Mouse (Mus musculus) thymus, postnatal 10 days (tissue): Measurements from ENCODE around the gene Mysm1.

ENCODE experiments used
- DNase-seq, 2 experiments: peaks; one replicate each; pipeline ENCODE4 v3.0.0; 2021; ENCODE audit warnings: low spot score in 2 of 2

Gene Mysm1

DNA sequence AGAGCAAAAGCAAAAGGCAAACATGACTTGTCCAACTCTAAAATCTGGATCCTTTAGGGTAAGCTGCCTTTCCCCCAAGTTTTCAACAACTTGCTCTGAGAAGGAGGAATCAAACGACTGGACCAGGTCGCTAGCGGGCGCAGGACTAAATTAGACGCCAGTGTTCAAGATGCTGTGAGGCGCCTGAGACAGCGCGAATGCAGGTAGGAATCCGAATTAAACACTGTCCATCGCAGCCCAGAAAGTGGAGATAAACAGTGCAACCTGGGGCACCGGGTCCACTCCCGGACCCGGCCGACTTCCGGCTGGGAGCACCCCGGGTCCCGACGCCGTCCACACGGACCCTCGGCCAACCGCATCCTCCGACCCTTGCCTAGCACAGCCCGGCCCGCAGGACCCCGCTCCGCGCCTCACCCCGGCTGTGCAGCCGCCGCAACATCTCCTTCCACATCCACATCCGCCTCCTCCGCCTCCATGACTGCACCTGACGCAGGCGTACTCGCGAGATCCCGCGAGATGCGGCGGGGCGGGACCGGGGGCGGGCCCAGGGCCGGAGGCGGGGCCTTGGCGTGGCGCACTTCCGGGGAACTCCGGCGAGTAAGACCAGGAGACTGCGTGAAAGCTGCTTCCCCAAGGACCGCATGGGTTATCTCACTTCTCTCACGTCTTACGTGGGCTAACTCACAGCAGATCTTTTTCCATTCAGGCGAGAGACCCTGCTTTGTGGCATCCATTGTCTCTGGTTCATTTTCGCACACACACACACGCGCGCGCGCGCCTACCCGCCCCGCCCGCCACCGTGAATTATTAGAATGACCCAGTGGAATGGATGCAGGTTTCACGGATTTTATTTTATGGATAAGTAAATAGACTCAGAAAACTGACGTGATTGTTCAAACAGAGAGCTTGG is at the start of gene Mysm1:
Gene Mysm1, minus strand, starts transcription at position 511 of the 910 bp plus-strand sequence.
- DNase-seq = peak; percentile 91 to 95

DNA sequence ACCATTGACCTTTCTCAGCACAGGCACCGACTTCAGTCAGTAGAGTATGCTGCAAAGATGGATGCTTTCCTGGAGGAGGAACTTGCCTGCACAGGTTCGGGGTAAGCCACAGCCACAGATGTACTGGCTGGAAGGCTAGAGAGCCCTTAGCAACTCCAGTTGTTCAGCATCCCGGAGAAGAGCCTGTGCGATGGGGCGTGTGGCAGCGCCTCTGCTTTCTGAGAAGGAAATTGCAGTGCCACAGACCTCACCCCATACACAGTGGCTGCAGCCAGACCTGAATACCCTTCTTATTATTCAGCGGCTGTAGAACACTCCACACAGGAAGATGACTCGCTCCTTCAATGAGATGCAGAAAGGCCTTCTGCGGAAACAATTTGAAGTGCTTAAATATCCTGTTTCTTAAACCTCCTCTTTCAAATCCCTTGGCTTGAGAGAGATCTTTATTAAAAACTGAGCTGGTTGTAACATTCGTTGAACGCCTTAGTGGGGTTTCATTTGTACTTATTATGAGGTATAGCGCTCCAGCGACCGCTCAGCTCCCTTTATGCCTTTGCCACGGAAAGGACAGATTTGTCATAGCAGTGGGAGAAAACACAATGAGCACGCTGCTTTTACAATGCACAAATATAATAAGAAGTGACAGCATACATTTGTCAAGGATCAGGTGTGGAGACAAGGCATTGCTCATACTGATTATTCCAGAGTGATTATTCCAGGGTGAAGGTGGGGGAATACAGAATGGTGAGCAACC is 47.1 kb upstream of the Mysm1 start:
- DNase-seq = no peak

DNA sequence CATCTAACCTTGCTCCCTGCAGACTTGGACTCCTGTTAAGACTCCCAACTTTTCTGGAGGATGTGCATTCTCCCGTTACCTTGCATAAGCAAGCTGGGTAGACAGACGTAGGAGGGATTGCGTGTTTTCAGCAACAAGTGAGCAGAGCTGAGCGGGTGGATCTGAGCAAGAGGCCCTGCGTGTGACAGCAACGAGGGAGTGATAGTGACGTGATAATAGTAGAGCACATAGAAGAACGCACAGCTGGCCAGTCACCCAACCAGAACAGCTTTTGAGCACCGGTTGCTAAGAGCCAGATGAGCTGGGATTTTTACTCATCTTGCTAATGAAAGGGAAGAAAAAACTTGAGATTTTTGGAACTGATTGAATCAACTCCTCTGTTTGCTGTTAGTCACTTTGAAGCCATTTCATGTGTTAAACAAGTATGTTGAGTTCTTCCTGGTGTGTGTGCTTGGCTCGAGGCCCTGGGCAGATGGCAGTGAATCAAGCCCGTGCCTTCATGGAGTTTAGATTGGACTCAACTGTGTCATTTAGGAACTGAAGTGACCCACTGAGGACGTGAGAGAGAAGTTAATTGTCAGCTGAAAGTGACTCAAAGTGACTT is 44.6 kb upstream of the Mysm1 start:
- no peak for DNase-seq

DNA sequence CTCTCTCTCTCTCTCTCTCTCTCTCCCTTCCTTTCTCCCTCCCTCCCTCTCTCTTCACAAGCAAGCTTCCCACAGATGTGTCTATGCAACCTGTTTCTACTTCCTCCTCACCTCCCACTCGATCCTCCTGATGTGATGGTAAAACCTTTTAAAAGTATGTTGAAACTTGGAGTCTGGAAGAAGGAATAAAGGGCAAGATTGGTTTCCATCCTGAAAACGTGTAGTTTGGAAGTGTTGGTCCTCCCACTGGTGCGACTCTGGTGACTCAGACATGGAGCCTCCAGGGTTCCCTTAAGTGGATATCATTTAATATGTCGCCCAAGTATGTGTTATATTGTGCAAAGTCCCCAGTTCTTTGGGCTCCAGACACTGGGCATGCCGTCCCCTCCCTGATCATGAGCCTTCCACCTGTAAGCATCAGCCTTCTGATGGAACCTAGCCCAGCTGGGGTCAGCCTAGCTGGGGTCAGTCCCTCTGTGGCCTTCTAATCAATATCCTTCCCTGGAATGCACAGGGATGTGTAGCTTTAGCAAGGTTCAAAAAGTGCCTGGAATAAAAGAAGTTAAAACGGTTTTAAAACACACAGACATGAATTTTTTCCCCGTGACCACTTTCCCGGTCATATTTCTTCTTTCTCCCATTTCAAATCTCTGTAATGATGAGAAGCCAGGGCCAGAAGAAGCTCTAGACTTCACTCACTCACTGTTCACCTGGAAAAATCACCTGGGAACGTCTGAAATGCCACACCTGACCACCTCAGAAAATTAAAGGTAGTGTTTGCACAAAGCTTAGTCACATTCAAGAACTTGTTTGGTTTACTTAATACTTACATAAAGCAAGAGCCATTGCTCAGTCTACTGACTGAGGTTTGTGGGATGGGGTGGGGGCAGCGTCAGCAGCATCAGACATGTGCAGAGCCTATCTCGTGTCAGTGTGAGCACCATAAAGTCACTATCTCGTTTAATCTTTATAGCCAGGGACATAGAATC is 43.0 kb upstream of the Mysm1 start:
- no peak for DNase-seq

DNA sequence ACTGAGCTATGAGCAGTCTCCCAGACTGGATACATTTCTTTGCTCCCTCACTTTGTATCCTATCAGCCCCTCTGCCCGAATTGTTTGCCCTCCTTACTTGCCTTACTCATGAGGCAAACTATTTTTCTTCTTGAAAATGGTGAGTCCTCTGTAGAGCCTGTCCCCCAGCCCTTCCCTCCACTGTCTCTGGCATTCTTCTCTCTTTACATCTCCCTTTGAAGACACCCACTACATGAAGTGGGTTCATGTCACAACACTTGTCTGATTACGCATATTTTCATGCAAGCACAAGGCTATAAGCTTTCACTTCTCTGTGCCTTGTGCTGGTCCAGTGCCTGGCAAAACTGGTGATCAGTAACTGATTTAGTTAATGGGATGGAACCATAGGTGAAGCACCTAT is 41.3 kb upstream of the Mysm1 start:
- DNase-seq = no peak

DNA sequence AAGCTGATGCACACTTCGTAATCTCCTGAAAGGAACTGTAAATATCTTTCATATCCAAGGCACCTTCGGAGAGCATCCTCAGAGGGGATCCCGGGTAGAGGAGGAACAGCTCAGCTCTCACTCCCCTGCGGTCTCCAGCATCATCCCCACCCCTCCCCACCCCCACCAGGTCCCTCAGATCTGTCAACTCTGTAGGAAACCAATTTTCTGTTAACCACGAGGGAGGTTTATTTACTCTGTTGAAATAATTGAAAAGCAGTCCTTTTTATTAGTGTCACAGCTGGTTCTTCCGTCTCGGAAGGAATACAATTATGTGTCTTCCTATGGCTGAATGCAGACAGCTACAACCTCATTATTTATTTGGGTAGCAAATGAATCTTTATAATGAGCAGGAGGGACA is 39.3 kb upstream of the Mysm1 start:
- DNase-seq = no peak

DNA sequence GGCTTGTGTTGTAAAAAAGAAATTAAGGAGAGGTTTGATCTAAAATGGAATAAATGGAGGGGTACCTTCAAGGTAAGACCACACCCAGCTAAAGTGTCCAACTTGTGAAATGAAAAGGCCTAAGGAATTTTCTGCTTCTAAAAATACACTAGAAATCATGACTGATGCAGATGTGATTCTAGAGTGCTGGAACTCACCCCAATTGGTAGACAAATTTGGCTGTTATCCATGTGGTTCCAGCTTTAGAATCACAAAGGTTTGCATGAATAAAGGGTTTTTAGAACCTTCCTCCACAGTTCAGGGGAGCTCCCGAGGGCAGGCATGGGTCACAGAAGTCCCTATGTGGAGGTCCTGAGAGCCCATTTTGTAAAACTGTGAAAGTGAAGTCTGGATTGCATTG is 33.8 kb upstream of the Mysm1 start:
- DNase-seq = no peak

DNA sequence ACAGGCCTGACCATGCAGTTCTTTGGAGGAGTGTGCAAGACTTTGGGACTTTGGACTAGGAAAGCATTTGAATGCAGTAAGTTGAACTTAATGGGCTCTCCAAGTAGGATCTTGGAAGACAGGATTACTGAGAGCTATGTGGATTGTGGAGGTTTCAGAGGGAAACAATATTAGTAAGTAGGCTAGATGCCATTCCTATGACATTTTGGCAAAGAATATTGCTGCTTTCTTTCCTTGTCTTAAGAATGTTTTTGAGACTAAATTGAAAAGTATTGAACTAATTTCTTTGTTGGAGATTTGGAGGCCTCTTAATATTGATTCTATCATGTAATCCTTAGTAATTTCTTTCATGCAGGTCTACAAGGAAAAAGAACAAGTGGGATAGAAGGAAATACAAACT is 33.4 kb upstream of the Mysm1 start:
- no peak for DNase-seq

DNA sequence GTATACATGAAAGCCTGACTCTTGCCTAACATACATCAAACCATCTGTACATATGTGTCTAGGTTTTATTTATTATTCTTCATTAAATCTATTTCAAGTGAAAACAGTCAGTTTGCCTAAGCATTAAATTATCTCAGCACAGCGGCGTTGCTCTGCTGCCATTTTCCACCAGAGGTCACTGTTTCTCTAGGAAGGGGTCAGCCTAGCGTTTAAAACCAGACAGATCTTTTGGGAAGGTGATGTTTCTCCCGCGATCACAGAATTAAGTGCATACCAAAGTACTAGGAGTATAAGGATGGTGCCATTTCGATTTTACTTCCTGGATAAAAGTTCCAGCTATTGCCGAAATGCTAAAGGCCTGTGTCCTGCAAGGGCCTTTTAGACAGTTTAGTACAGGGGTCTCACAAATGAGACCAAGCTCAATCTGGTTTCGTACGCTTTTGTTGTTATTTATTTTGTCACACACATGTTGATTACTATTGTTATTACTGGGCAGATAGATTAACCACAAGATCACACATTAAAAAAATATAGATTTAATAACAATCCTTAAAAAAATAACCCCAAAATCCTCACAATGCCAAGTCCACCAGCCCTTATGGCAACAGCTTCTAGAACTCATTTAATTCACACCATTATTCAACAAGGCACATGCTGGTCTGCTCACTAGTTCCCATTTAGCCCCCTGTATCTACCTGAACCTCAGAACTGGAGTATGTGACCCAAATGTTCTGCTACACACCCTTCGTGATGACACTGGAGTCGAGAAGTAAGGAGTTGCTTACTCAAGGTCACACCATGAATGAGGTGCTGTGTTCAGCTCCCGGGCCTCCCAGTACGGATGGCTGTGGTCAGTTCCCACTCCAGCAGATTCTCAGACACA is 29.5 kb upstream of the Mysm1 start:
- peak; percentile 30 to 69 for DNase-seq

DNA sequence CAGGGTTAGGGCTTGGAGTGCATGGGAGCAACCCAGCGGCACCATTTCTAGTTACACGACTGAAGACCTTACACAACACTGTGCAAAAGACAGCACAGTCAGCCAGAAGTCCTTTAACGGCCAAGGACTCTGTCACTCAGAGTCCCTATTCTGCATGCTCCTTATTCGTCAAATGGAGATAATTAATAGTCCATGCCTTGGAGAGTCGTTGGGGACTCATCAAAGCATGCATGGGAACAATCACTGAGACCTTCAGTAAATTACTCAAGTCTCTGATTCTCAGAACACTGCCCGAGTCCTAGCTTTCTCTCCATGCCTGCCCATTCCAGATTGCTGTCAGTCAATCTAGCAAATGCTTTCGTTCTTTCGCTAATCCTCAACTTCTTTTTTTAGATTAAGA is 28.9 kb upstream of the Mysm1 start:
- DNase-seq = no peak

DNA sequence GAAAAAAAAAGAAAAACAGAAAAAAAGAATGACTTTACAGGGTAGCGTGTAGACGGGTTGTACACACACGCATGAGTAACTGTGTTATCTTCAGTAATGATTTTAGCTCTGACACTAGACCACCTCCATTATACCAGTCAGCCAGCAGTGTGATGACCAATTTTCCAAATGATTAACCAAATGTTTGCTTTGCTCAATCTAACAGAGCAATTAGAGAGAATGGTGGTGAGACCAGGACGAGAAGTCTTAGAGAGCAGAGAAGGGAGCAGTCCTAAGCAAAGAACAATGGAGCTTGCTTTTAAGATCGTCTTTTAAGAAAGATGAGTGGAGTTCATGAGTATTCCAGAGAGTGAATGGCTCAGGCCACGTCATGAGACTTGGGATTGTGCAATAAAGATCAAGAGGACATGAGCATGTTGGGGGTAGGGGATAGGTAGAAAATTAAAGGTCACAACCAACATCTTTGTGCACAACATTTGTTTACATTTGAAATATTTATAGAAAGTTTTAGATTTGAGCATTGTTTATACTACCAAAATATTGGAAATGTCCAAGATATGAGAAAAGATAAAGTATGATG is 26.4 kb upstream of the Mysm1 start:
- no peak for DNase-seq

DNA sequence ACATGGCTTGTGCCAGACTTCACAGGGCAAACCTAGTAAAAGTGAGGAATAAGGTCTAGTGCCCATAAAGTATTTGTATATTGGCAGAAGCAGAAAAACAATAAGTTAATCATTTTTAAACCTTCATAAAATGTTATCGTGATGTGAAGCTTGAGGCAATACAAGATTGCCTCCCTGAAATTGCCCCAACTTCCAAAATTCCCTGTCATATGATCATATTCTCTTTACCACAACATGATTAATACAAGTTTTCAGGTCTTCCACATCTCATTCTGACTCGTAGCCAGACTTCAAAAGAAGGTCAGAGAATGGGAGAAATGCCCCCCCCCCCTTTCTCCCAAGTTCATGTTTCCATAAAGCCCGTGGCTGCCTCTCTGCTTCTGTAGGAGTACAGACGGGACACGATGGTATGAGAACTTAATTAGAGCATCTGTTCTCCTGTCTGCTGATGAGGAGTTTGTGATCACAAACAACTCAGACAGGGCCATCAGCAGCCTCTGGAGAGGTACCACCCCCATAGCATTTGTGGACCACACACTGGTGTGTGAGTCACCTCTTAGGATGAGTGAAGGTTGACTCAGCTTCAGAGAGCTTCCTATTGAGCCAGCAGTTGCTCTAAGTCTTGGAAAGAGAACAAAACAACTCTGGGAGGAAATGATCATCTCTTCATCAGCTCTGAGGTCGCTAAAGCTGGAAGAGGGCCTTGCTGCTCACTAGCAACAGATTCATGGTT is 22.3 kb upstream of the Mysm1 start:
- no peak for DNase-seq

DNA sequence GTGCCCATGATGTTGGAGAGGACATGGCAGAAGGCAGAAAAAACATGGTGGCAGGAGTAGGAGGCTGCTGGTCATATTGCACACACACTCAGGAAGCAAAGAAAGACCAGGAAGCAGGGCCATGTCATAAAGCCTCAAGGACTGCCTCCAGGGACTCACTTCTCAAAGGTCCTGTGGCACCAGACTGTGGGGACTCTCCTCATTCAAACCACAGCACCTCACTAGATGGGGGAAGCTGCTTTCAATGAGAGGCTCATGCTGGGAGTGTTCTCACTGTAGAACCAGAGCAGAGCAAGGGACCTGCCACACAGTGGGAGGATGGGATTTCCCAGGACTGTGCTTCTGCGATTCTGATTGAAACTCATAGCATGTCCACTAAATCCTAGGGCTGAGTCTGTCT is 21.2 kb upstream of the Mysm1 start:
- no peak for DNase-seq

DNA sequence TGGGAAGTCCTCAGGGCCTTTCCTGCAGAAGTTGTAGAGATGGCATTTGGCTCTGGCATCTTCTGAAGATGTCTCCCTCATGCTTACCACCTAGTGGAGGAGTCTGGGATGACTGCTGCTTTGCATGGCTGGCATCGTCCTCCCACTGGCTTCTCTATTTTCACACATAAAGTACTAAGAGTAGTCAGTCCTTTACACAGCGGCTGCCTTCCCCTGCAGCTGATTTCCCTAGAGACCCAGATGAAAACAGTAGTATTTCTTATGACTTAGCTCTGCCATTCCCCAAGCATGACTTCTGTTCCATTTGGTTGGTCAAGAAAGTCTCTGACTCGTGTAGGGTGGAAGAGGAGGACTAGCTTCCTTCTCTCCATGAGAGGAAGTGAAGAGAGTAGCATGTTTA is 20.3 kb upstream of the Mysm1 start:
- DNase-seq = peak in 1 of 2 experiments; percentile 10

DNA sequence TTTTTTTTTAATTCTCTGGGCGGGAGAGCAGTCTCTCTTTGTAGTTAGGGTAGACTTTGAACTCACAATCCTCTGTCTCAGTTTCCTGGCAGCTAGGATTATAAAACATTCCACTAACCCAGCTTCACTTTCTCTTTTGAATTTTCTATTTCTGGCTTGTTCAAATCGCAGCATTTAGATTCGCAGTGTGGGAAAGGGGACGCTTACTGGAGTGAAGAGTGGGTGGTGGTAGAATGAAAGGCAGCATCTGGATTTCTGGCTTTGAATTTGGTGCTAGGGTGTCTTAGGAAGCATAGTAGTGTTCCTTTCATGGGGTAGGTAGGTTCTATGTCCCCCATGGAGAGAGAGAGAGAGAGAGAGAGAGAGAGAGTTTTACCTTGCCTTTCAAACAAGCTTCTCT is 17.0 kb upstream of the Mysm1 start:
- DNase-seq = no peak

DNA sequence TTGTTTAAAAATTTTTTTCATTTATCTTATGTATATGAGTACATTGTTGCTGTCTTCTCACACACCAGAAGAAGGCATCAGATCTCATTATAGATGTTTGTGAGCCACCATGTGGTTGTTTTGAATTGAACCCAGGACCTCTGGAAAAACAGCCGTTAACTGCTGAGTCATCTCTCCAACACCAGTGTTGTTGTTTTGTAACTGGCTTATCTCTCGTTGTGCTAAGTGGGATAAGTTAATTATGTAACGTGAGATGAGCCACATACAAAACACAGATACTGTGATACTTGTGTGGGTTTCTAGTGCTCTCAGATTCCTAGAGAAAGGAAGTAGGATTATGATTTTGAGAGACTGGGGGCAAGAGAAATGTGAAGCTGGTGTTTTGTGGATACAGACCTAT is 11.3 kb upstream of the Mysm1 start:
- no peak for DNase-seq

DNA sequence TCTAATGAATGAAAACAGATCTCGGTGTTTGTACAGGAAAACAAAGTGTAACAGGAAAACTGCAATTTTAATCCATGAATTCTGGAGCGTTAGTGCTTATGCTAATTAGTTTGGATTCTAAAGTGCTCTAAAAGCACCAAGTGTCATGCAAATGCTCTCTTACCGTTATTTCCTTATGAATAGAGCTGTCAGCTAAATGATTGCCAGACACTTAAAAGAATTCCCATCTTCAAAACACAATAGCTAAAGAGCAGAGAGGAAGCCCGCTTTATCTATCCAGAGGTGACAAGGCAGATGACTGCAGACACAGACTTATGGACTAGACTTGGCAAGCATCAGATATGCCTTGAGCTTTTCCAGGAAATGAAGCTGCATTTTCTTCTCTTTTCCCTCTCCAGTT is 8.8 kb upstream of the Mysm1 start:
- no peak for DNase-seq

DNA sequence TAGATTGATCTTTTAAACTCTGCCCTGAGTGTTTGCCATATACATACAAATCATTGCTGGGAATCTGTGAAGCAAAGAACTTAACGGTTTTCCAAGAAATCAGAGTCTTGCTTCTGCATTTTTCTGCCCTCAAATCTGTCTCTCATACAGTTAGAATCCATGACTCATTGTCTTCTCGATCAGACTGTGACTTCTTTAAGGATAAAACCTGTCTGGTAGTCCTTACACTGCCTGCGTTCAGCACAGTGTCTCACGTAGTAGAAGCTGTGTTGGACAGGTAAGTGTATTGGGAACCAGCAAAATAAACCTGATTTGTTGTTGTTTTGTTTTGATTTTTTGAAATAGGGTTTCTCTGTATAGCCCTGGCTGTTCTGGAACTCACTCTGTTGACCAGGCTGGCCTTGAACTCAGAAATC is 608 bp upstream of the Mysm1 start:
- DNase-seq = no peak

DNA sequence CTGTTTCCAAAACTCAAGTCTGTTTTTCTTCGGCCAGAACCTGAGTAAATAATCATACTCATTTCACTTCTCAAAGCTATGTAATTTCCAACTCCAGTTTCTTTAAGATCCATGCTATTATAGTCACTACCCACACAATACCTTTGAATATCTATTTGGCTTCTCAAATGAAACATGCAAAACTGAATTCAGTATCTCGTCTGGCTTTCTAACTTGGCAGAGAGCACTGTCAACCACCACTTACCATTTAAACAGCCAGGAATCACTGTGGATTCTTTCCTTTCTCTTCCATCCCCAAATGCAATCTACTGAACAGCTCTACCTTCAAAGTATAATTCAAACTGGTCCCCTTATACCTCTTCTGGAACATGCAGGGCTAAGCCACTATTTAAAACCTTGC is 5.6 kb downstream of the Mysm1 start:
- DNase-seq = no peak
